8 mouse cellular contexts compared by ENCODE assay signal in the genomic region with DNA sequence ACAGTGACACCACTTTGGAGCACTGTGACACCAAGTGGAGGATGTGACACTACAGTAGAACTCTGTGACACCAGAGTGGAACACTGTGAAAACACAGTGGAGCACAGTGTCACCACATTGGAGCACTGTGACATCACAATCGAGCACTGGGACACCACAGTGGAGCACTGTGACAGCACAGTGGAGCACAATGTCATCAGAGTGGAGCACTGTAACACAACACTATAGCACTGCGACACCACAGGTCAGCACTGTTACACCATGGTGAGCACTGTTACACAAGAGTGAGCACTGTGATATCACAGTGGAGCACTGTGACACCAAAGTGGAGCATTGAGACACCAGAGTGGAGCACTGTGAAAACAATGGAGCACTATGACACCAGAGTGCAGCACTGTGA.
DNase-seq lines count a peak whose midpoint lies in the region; ATAC-seq lines count a peak whose summit lies in the region.

No protein-coding gene starts in this region.

- no peak overlapping the region for H3K27ac ChIP-seq in embryonic facial prominence, embryonic 12.5 days
- no peak overlapping the region for H3K27ac ChIP-seq in heart, embryonic 12.5 days (ENCODE audit: poor library complexity, severe bottlenecking)
- H3K27ac ChIP-seq in limb, embryonic 13.5 days: no peak overlapping the region

- ATAC-seq in embryonic facial prominence, embryonic 12.5 days (ENCODE audit: insufficient number of reproducible peaks, insufficient read depth, low FRiP score, low TSS enrichment): peak; percentile 72
- peak; percentile 70 for ATAC-seq in heart, embryonic 12.5 days (ENCODE audit: insufficient number of reproducible peaks, low FRiP score)
- ATAC-seq in limb, embryonic 13.5 days (ENCODE audit: low FRiP score, low read depth): peak; percentile 48
- ATAC-seq in monocyte, adult 5-6 weeks (replicated peaks; ENCODE audit: insufficient number of reproducible peaks, low FRiP score, low TSS enrichment, poor library complexity, severe bottlenecking): peak; percentile 29

- H3K27me3 ChIP-seq in embryonic facial prominence, embryonic 12.5 days: no peaks in the 10 kb centered on the region
- no peaks in the 10 kb centered on the region for H3K27me3 ChIP-seq in heart, embryonic 12.5 days (replicated peaks)
- no peaks in the 10 kb centered on the region for H3K27me3 ChIP-seq in limb, embryonic 13.5 days

- no peak overlapping the region for H3K4me2 ChIP-seq in embryonic facial prominence, embryonic 12.5 days (replicated peaks)
- H3K4me2 ChIP-seq in heart, embryonic 12.5 days: no peak overlapping the region
- H3K4me2 ChIP-seq in limb, embryonic 13.5 days (replicated peaks): no peak overlapping the region

- no peaks in the 10 kb centered on the region for H3K4me1 ChIP-seq in embryonic facial prominence, embryonic 12.5 days
- no peaks in the 10 kb centered on the region for H3K4me1 ChIP-seq in heart, embryonic 12.5 days (replicated peaks)
- H3K4me1 ChIP-seq in limb, embryonic 13.5 days: no peaks in the 10 kb centered on the region

- peaks cover 91% of the 10 kb centered on the region for H3K9me3 ChIP-seq in embryonic facial prominence, embryonic 12.5 days
- peaks cover 94% of the 10 kb centered on the region for H3K9me3 ChIP-seq in heart, embryonic 12.5 days (replicated peaks)
- peaks cover 98% of the 10 kb centered on the region for H3K9me3 ChIP-seq in limb, embryonic 13.5 days

- H3K9ac ChIP-seq in embryonic facial prominence, embryonic 12.5 days: no peak overlapping the region
- H3K9ac ChIP-seq in heart, embryonic 12.5 days: no peak overlapping the region
- no peak overlapping the region for H3K9ac ChIP-seq in limb, embryonic 13.5 days

- peak; percentile 6 for DNase-seq in kidney, adult 18-20 months
- DNase-seq in kidney, adult 9 months: no peak
- peak; percentile 22 for DNase-seq in urinary bladder, postnatal 25 days (ENCODE audit: low spot score)
- no peak for DNase-seq in left cerebral cortex, adult 8-10 months (ENCODE audit: low spot score in 2 of 2)

- no peaks in the 10 kb centered on the region for H3K36me3 ChIP-seq in embryonic facial prominence, embryonic 12.5 days
- no peaks in the 10 kb centered on the region for H3K36me3 ChIP-seq in heart, embryonic 12.5 days
- no peaks in the 10 kb centered on the region for H3K36me3 ChIP-seq in limb, embryonic 13.5 days

- H3K4me3 ChIP-seq in embryonic facial prominence, embryonic 12.5 days: no peak overlapping the region
- no peak overlapping the region for H3K4me3 ChIP-seq in heart, embryonic 12.5 days
- no peak overlapping the region for H3K4me3 ChIP-seq in limb, embryonic 13.5 days

- 32% methylated on average over 2 of the region's 2 CpGs for WGBS in embryonic facial prominence, embryonic 12.5 days
- 27% methylated on average over 2 of the region's 2 CpGs for WGBS in heart, embryonic 12.5 days
- WGBS in limb, embryonic 13.5 days: 31% methylated on average over 2 of the region's 2 CpGs

Comparison
In these comparisons a context has a peak if more than half of its experiments do, and no peak if none do; other contexts are left out.
1. DNase-seq: peak in kidney, adult 18-20 months (single experiment) and urinary bladder, postnatal 25 days (single experiment); none in kidney, adult 9 months (single experiment) and left cerebral cortex, adult 8-10 months (0 of 2).
2. Peak in every context shown above with its lines, with median percentiles within 50 percentile points of each other: ATAC-seq.